Mouse (Mus musculus): ENCODE measurements around the gene Pawr.
"Not testable (repeated sequence)": the region's sequence is repeated elsewhere in the genome, so short reads cannot be mapped to it uniquely, and the experiment has no call there.

Pawr gene

GRCm38 (mm10) chr10:108313845-108314244, 18.1 kb upstream of the Pawr start:
- no peak for ATAC-seq (ENCODE audit: low TSS enrichment)

- ATAC-seq (ENCODE audit: low TSS enrichment), result no peak
These were observed 17.5 kb upstream of the Pawr start for GRCm38 (mm10) chr10:108314396-108314795.

DNA sequence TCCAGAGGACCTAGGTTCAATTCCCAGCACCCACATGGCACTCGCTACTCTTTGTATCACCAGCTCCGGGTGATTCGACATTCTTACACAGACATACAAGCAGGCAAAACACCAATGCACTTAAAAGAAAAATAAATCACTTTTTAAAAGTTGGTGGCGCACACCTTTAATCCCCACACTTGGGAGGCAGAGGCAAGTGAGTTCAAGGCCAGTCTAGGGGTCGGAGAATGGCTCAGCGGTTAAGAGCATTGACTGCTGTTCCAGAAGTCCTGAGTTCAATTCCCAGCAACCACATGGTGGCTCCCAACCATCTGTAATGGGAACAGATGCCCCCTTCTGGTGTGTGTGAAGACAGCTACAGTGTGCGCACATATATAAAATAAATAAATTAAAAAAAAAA, 16.7 kb upstream of the Pawr start:
- no peak for ATAC-seq (ENCODE audit: low TSS enrichment)

DNA sequence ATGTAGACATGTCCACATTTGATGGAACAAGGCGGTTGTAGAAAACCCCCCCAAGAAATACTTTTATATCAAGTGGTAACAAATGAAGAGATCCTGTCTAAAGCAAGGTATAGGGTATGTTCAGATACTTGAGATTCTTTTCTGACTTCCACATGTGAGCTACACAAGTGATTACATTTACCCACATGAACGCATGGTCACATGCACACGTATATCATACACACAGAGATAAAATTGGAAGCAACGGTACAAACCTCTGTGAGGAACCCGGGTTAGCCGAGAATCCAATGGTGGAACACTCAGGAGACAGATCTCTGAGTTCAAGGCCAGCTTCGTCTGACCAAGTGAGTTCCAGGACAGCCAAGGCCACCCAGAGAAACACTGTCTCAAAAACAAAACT, 3.6 kb upstream of the Pawr start:
- ATAC-seq (ENCODE audit: low TSS enrichment), result no peak

GRCm38 (mm10) chr10:108328983-108329382, 2.9 kb upstream of the Pawr start:
- ATAC-seq (ENCODE audit: low TSS enrichment), result no peak

DNA sequence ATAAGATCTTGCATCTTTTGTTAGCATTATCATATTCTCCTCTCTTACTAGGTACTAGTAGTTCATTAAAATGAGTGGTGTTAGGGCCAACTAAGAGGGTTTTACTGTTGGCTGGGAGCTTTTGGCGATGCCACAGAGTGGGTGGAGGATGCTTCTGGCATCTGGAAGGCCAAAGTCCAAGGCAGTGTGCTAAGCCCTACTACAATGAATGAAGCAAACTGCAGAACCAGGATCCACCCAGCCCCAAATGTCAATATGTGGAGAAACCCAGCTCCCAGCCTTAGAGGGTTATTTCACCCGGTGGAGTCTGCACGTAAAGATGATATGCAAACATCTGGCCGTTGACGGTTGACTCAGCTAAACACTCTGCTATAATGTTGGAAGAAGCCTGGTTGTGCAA, 2.1 kb upstream of the Pawr start:
- ATAC-seq (ENCODE audit: low TSS enrichment), result no peak

DNA sequence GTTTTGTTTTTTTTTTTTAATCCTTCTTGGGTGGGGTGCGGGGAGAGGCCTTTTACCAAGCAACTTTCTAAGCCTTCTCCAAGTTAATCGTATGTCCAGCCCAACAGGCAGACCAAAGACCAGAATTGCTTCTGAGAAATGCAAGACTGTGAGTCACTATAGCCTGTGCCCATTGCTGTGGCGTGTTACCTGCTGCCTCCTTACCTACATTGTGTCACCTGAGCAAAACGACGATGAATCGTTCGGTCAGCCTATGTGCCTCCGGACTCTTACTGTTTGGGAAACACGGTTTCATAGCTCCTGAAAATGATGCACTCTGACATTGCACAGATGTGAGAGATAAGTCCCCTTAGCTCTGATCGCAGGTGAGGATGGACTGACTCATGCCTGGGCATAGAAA, 957 bp upstream of the Pawr start:
- no peak for ATAC-seq (ENCODE audit: low TSS enrichment)

DNA sequence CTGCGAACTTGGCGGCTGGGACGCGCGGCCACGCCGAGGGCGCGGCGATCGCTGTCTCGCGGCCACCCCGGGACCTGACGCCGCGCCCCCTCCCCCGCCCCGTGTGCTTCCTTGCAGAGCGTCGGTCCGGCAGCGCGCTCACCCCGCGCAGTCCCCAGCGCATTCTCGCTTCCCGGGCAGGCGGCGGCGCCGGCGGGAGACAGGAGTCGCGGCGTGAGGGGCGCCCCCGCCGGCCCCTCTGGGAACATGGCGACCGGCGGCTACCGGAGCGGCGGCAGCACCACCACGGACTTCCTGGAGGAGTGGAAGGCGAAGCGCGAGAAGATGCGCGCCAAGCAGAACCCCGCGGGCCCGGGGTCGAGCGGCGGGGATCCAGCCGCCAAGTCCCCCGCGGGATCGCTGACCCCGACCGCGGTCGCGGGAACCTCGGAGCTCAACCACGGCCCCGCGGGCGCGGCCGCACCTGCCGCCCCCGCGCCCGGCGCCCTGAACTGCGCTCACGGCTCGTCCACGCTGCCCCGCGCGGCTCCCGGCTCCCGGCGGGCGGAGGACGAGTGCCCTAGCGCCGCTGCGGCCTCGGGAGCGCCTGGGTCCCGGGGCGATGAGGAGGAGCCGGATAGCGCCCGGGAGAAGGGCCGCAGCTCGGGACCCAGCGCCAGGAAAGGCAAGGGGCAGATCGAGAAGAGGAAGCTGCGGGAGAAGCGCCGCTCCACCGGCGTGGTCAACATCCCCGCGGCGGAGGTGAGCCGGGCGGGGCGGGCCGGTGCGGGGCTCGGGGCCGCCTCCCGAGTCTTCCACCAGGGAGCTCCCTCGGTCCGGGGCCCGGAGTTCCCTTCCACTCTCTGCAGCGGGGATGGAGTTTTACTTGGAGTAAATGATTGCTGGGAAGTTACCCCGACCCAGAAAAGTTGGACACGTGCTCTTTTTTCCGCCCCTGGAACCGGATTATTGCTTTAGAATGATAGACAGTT, 935 bp downstream of the Pawr start:
- ATAC-seq (ENCODE audit: low TSS enrichment), result peak; percentile 55

DNA sequence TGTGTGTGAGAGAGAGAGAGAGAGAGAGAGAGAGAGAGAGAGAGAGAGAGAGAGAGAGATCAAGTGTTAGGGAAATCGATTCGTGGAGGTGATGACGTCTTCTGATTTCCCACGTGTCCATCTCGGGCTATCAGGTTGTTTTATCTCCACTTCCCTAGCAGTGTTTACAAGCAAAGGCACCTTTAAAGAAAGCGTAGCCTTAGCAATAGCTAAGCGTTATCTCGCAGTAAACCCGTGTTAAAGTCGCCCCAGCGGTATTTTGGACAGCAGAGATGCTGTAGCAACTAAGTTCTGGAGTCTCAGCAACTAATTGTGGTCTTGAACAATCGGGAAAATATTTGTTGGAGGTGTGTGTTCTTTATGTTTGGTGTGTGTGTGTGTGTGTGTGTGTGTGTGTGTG, 1.7 kb downstream of the Pawr start:
- no peak for ATAC-seq (ENCODE audit: low TSS enrichment)

DNA sequence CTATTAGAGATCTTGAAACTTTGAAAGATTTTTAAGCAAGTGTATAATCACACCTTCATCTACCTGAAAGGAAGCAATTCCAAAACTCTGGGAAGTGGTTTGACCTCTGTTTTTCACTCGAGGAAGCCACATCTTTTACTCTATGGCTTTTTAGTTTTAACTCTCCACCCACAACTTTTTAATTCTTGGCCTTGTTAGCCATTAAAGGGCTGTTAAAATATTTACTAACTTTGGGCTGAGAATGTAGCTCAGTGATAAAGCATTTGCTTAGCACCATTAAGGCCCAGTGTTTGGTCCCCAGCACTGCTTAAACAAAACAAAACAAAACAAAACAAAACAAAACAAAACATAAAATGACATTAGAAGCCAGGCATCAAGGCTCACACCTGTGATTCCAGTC, 2.2 kb downstream of the Pawr start:
- no peak for ATAC-seq (ENCODE audit: low TSS enrichment)

DNA sequence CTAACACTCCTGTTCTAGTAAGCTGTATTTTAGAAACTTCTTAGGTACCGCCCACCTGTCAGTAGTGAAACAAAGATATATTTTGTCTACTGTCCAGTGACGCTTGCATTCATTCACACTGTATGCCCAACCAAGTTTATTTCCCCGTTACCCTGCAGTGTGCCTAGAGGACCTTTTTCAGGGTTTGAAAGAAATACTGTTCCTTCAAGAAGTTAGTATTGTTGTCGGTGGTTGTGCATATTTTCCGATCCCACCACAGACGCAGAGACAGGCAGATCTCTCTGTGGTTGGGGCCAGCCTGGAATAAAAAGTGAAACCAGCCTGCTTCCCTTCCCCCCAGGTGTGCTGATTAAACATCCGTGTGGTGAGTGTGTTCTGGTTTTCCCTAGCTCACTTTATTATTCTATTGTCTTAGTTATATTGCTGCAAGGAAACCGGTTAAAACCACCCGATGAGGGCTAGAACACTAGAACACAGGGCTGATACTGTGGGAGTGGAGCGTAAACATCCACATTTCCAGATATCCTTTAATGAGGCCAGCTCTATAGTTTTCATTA, 3.9 kb downstream of the Pawr start:
- no peak for ATAC-seq (ENCODE audit: low TSS enrichment)

DNA sequence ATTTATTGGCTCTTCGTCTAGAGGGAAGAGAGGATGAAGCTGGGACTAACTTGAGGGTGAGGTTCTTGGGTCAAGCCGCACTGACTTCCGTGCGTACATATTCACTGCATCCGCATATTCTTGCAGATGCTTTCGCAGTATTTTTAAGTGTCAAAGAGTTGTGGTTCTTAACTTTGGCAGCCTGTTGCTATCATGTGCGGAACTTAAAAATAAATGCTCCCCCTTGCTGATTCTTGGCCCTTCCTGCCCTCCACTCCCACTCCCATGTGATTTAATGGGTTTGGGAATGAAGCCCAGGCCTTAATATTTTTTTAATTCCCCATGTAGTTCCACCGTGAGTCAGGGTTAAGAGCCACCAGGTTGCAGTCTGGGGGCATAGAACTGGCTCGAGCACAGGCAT, 4.7 kb downstream of the Pawr start:
- no peak for ATAC-seq (ENCODE audit: low TSS enrichment)

DNA sequence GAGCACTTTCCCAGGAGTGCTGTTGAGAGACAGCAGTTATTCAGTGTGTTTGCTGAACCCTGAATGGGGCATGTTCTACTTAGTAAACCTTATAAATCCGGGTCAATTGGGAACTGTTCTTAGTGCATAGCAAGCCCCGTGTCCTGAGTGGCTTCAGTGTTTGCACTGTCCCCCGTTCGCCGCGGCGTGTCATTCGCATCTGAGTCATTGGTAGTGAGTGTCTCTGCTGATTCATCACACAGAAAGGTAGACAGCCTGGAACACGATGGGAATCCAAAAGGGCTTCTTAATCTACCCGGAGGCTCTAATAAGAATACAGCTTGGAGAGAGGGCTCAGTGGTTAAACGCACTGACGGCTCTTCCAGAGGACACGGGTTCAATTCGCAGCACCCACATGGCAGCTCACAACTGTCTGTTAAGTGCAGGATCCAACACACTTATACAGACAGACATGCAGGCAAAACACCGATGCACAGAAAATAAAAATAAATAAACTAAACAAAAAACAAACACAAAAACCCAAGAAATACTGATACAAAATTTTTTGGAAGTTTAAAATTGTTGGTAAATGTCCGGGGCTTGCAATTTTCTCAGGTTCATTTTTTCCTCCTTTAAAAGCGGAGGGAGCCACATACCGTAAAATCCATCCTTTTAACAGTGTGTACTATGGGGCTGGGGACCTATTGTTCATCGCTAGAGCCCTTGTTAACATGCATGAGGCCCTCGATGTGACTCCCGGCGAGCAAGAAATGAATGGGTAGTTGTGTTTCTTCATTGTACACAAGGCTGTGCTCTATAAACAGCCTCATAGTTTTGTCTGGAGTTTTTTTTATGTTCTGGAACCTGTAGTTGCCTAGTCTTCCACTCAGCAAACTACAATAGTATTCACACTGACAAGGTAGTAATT, 6.4 kb downstream of the Pawr start:
- ATAC-seq (ENCODE audit: low TSS enrichment), result no peak

DNA sequence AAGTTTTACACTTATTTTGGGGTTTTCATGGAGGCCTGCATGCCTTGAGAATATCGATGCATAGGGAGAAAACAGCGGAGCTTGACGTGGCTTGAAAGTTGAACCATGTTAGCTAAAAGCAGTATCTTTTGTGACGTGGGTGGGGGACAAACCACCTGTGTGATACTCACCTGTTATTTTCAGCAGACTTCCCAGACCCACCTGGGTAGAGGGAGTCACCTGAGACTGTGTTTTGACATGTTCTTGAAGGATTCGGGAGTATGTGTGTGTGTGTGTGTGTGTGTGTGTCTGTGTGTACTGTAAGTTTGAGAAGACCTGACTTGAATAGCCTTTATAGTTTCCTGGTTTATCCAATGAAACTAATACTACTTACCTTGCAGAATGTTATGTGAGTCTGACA, 7.2 kb downstream of the Pawr start:
- ATAC-seq (ENCODE audit: low TSS enrichment), result no peak

- ATAC-seq (ENCODE audit: low TSS enrichment), result no peak
These were observed 8.0 kb downstream of the Pawr start for GRCm38 (mm10) chr10:108339872-108340271.

GRCm38 (mm10) chr10:108343734-108344133, 11.8 kb downstream of the Pawr start:
- no peak for ATAC-seq (ENCODE audit: low TSS enrichment)

DNA sequence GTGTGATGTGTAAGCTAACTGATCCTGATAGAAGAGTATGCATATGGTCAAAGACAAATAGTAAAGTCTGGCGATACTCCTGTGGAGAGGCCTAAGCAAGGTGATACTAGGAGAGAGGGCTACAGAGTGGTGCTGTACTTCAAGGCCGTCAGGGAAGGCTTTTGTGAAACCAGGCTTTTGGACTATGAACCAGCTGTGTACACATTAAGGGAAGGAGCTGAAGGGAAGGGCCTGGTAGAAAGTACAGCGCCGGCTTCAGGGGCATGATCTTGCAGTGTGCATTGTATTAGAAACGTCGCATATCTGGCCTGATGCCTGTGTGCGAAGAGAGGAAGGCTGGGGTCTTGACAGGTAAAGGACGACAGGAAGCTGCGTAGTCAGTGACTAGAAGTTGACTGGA, 13.2 kb downstream of the Pawr start:
- ATAC-seq (ENCODE audit: low TSS enrichment), result no peak

GRCm38 (mm10) chr10:108346301-108346700, 14.4 kb downstream of the Pawr start:
- ATAC-seq (ENCODE audit: low TSS enrichment), result not testable (repeated sequence)

GRCm38 (mm10) chr10:108350125-108351070, 18.5 kb downstream of the Pawr start:
- ATAC-seq (ENCODE audit: low TSS enrichment), result peak; percentile 55

- no peak for ATAC-seq (ENCODE audit: low TSS enrichment)
These were observed 21.0 kb downstream of the Pawr start for GRCm38 (mm10) chr10:108352944-108353343.

GRCm38 (mm10) chr10:108354726-108355391, 22.9 kb downstream of the Pawr start:
- ATAC-seq (ENCODE audit: low TSS enrichment), result no peak
